Mouse (Mus musculus) G1E-ER4 (cell line): Measurements from ENCODE around the gene Fam196a. TPM values are rescaled to one million over a fixed set of nuclear protein-coding genes. Genes with fewer than 3 reads are reported as not detected.

Source experiments
- GATA1 ChIP-seq: IDR thresholded peaks from one replicate; pipeline ENCODE4 v1.8.0; 2012; ENCODE audit warnings: low read length, inconsistent platforms
- polyA plus RNA-seq: library from polyadenylated mRNA; stranded (reverse); fragments of >175 nt; gene quantifications from 2 replicates; pipeline ENCODE4 v1.2.3, GENCODE M21; 2012

The Fam196a gene
- polyA plus RNA-seq: not detected in 2 replicates

DNA sequence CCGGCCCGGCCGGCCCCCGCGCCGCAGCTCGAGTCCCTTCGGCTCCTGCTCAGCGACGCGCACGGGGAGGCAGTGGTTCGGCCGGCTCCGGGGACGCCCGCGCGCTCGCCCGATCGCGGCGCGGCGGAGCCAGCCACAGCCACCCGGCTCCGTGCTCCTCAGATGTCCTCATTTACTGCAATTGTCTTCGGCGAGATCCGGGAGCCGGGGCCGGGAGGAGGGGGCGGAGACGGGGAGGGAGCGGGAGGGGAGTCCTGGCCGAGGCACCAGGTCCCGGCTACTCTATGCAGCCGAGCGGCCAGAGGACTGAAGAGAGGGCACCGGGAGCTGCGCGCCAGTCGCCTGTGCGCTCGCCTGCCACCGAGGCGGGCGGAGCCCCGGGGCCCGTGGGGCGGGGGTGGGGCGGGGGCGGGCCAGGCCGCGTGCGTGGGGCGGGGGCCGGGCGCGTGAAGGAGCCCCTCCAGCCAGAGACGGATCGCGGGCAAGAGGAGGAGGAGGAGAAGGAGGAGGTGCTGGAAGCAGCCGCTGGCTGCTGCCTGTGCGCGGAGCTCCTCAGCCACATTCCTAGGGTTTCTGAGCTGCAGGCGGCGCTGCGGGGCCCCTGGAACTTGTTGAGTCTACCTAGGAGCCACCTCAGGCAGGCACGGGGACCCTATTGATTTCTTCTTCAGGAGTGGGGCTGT is at the start of gene Fam196a:
Fam196a (minus strand) TSS at position 504 of the 683 bp plus-strand sequence.
- TF ChIP-seq GATA1: no peak

GRCm38 (mm10) chr7:134961608-134962007 is 23.4 kb upstream of the Fam196a start:
- TF ChIP-seq GATA1: no peak

DNA sequence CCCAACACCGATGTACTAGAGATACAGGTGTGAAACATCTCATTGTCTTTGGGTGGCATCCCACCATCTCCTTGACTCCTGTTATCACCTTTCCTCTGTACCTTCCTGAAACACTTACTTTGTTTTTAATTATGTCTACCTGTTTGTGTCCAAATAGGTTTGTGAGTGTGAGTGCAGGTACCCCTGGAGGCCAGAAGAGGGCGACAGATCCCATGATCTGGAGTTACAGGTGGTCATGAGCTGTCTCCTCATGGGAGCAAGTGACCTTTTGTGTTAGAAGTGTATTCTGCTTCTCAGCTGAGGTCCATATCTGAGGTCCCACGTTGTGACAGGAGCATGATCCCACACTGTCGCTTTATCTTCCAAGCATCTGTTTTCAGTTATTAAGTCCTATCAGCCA is 22.6 kb upstream of the Fam196a start:
- no peak for TF ChIP-seq GATA1

GRCm38 (mm10) chr7:134959086-134959485 is 20.9 kb upstream of the Fam196a start:
- TF ChIP-seq GATA1: no peak

DNA sequence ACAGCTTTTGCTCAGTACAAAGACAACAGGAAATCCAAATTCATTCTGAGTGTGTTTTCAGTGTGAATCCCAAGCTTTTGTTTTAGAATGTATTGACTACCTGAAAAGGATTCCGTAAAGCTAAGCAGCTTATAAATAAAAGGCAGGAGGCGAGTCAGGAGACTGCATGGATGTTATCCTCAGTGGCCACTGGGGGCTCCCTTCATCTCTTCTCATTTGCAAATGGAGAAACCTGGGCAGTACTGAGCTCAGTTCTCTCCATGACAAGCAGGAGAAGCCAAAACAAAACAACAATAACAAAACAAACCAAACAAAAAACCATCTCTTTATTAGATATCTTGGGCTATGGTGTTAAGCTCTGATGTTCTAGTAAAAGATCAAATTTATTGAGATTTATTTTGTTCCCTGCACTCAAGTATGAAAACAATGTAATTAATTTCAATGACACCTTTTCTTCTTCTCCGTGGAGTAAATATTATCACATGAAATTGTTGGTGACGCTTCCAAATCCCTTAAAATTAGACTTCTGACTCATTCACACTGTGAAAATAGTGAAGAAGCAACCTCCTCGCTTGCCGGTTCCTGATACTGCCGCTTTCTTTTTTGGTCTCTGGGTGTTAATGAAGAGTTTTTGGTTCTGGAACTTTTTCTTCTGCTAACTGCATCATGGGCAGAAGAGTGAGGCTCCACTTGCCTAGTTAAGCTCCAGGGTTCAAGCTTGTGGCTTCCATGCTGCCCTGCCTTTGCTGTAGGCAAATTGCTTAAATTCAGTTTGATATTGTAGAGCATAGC is 7.9 kb upstream of the Fam196a start:
- no peak for TF ChIP-seq GATA1

DNA sequence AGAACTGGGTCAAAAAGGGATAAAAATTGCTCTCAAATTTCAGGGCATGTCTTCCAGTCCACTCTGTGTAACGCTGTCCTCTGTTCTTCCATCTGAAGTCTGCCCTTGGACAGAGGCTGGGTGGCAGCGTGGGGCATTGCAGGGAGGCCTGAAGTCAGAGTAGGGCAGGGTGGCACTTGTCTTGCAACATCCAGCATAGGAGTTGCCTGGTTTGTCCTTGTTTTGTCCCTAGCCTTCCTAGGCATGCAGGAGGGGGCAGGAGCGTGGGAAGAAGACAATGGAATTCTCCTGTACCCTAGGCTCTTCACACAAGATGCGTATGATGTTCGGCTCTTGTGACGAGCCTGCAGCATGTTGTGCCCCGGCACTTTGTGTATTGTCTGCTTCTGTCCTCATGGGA is 5.5 kb upstream of the Fam196a start:
- no peak for TF ChIP-seq GATA1

DNA sequence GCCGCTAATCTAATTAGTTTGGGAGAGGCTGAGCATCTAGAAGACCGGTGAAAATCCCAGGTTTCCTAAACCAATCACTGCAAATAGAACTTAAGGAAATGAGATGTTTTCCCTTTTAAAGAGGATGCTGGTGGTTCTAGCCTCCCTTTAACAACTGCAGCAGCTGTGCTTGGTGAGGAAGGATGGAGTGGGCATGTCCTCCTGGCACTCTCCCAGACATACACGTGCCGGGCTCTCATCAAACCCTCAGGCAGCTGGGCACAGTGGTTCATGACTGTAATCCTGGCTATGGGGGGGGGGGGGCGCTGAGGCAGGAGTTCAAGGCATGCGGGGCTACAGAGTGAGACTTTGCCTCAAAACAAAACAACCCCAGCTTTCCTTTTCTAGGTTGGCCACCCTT is 4.8 kb upstream of the Fam196a start:
- TF ChIP-seq GATA1: no peak

DNA sequence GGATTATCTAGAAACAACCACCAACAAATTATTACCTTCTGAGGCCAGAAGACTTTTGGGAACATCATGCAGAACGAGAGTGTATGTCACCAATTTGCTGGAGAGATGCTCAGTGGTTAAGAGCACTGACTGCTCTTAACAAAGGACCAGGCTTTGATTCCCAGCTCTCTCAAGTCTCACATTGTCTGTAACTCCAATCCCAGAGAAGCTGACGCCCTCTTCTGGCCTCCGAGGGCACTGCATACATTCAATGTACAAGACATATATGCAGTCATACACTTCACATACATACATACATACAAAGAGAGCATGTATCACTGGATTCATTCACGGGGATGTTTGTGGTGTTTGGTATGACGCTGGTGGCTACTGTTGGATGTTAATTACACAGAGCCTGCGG is 3.7 kb upstream of the Fam196a start:
- no peak for TF ChIP-seq GATA1

DNA sequence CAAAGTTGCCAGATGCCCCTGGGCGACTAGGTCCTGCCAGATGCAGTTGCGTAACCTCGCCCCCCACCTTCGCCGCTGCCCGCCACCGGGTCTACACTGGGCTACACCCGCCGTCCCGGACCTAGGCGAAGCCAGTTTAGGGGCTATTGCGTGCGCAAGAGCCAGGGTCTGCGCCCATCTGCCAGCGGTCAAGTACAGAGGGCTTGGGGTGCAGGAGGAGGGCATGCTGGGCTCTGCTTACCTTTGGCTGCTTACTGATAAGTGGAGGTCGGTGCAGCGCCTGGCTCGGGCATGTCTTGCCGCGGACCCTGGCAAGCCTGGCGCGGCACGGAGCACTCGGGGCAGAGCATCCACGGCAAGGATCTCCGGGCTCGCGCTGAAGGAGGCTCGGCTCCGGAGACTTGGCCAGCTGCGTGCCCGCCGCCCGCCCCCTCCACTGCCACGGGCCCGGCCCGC is 731 bp downstream of the Fam196a start:
- TF ChIP-seq GATA1: no peak

DNA sequence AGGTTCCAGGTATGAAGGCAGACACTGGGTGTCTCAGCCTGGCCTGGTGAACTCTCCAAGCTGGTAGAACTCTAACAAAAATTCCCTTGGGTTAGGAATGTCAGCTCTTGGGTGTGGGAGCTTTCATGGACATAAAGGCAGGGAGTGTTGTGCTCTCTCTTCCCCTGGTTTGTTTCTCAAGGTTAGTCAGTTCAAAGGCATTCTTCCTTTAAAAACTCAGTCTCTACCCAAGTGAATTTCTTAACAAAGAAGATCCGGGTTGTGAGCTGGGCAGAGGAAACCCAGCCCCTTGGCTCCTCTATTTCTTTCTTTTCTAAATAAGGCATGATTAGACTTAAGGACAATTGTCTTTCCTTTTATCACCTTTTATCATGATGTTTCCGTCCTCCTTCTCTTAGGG is 6.3 kb downstream of the Fam196a start:
- TF ChIP-seq GATA1: no peak

- no peak for TF ChIP-seq GATA1
These were observed 36.2 kb downstream of the Fam196a start for GRCm38 (mm10) chr7:134901992-134902391.

GRCm38 (mm10) chr7:134899462-134899861 is 38.8 kb downstream of the Fam196a start:
- no peak for TF ChIP-seq GATA1

DNA sequence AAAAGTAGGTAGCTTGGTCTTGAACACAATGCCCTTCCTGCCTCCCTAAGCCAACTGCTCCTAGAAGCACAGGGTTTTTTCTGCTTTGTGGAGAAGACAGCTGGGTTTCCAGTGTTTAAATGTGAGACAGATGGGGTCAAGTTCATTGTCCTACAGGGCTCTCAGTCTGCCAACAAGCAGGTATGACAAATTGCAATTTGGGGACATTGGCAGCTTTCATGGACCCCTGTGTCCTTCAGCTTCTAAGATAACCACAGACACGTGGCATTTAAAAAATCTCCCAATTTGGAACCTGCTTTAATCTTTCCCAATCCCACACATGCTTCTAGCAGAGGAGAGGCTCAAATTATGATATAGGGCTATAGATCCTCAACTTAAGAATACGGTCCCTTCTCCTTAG is 43.6 kb downstream of the Fam196a start:
- no peak for TF ChIP-seq GATA1

DNA sequence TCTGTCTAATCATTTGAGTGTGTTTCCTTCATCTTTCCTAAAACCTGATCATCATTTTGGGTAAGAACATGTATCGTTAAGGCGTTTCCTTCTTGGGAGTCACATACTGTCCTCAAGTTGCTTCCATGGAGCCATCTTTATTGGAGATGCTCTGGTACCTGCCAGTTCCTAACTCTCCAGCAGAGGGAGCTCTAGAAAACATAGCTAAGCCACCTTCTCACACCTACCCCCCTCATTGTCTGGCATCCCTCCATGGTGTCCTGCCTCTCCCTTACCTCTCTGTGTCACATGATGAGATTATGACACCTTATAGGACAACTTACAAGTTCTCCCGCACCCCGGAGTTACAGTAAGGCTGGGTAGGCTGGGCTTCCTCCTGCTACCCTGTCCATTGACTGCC is 45.3 kb downstream of the Fam196a start:
- no peak for TF ChIP-seq GATA1

- TF ChIP-seq GATA1: no peak
These were observed 45.8 kb downstream of the Fam196a start for GRCm38 (mm10) chr7:134892449-134892871.

GRCm38 (mm10) chr7:134883516-134883915 is 54.7 kb downstream of the Fam196a start:
- no peak for TF ChIP-seq GATA1

DNA sequence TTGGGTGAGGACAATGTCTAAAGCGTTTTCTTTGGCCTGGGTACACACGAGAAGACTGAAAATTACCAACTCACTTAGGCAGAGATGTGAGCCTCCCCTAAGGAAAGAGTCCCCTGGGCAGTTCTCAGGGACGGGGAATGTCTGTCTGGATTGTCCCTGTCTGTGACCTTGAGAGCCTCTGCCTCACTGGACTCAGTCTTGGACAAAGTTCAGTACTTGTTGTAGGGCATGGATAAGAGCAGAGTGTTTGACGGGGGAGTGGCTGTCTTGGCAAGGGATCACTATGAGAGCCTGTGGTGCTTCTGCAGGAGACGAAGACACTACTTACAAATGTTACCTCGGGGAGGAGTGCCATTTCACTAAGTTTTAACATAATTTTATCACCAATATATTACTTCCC is 57.8 kb downstream of the Fam196a start:
- no peak for TF ChIP-seq GATA1
